Mouse (Mus musculus): ENCODE measurements around the gene Rai14.

The Rai14 gene

GRCm38 (mm10) chr15:10690219-10690618, 24.2 kb downstream of the Rai14 start:
- DNase-seq (ENCODE audit: low read depth, low spot score): no peak

GRCm38 (mm10) chr15:10689304-10689703, 25.1 kb downstream of the Rai14 start:
- no peak for DNase-seq (ENCODE audit: low read depth, low spot score)

GRCm38 (mm10) chr15:10688686-10689085, 25.7 kb downstream of the Rai14 start:
- no peak for DNase-seq (ENCODE audit: low read depth, low spot score)

DNA sequence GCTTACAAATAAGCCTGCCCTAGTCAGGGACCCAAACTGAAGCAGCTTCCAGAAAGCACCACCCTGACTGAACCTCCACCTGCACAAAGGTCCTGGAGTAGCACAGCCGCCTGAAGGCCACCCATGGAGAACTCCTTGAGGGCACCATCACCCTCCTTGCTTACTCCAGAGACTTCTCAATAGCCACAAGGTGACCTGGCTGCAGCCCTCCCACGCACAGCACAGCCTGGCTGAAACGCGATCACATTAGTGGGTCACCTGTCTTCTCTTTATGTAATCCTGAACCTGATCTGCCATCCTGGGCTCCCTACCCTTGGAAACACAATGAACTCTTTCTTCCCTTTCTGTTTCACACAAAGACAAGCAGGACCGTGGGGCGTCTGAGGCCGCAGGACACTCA, 27.1 kb downstream of the Rai14 start:
- no peak for DNase-seq (ENCODE audit: low read depth, low spot score)

- no peak for DNase-seq (ENCODE audit: low read depth, low spot score)
Measured at GRCm38 (mm10) chr15:10685692-10686430, 28.6 kb downstream of the Rai14 start.

DNA sequence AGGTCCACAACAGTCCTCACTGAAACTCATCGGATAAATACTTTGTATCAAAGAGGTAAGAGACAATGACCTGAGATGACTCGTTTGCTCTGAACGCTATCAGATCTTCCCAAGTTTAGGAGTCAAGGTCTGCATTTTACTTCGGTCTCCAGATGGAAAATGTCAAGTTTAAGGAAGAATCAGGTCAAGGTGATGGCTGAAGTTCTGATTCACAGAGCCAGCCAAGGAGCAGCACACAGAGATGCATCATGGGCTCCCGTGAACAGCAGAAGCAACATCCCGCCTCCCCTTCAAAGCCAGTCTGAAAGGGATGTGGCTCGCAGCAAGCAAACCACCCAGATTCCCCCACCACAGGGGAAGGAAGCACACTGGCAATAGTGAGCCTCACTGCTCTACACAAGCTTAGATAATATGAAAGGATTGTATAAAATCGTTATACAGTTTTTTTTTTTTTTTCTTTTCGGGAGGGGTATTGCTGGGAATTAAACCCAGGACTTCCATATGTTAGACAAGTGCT, 30.7 kb downstream of the Rai14 start:
- no peak for DNase-seq (ENCODE audit: low read depth, low spot score)

DNA sequence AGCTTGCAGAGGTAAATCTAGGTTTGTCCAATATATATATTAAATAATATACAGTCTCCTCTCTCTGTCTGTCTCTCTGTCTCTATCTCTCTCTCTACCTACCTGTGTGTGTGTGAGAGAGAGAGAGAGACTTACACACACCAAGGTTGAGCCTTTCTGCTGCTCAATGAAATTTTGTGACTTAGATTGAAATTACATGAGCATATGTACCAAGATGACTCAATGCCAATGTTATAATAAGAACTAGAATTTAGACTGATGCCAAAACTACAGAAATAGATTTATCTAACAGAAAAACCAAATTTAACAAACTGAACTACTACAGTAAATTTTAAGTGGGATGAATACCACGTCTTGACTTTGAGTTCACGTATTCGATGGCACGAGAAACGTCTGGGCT, 33.9 kb downstream of the Rai14 start:
- DNase-seq (ENCODE audit: low read depth, low spot score): no peak

GRCm38 (mm10) chr15:10679571-10679970, 34.9 kb downstream of the Rai14 start:
- DNase-seq (ENCODE audit: low read depth, low spot score): no peak

GRCm38 (mm10) chr15:10675801-10676200, 38.6 kb downstream of the Rai14 start:
- no peak for DNase-seq (ENCODE audit: low read depth, low spot score)

- no peak for DNase-seq (ENCODE audit: low read depth, low spot score)
Measured at GRCm38 (mm10) chr15:10672880-10673279, 41.5 kb downstream of the Rai14 start.

- no peak for DNase-seq (ENCODE audit: low read depth, low spot score)
Measured at GRCm38 (mm10) chr15:10671868-10672267, 42.6 kb downstream of the Rai14 start.

- no peak for DNase-seq (ENCODE audit: low read depth, low spot score)
Measured at GRCm38 (mm10) chr15:10670107-10670506, 44.3 kb downstream of the Rai14 start.

DNA sequence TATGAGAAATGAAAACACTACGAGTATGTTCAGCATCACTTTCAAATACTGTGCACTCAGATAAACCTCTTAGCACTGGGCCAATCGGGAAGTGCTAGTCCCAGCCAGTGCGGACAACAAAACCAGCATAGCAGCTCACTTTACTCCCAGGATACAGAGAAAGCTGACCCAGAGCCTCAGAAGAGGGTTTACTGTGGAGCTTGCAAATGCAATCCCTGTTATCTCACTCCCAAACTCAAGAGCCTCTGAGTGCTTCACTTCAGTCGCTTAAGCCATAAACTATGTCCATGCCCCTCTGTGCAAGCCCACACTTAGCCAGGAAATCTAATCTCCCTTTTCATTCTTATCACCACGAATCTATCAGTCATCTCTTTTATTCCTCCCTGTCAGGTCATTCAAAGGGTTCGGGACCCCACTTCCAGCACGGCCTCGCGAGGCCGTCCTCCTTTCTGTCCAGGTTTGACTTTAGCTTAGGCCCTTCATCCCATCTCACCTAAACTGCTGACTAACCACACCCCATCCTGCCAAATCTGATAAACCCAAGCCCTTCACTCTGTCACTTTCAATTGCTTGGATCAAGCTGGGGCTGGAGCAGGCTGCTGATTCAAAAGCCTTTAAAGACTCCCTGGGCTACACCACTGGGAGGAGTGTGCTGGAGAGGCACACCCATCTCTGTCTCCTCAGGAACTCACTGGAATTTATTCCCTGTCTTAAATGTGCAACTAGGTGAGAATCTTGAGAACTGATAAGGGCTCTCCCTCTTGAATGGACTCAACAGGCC, 46.1 kb downstream of the Rai14 start:
- no peak for DNase-seq (ENCODE audit: low read depth, low spot score)

DNA sequence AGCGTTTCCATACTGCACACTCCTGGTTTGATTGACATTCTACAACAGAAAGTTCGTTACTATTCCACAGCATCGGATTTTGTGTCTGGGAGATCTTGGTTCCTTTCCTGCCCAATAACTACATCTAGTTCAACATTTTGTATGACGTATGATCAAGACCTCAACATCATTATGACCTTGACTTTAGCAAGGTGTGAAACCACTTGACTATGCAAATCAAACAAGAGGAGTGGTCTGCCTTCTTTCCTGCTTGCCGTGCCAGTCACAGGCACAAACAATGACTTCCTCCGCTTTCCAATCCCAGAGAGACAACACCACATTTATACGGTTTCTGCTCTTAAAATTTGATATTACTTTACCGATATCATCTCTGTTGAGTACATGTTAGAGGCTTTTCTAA, 48.6 kb downstream of the Rai14 start:
- no peak for DNase-seq (ENCODE audit: low read depth, low spot score)

- no peak for DNase-seq (ENCODE audit: low read depth, low spot score)
Measured at GRCm38 (mm10) chr15:10664529-10664898, 49.9 kb downstream of the Rai14 start.

GRCm38 (mm10) chr15:10663793-10664528, 50.5 kb downstream of the Rai14 start:
- DNase-seq (ENCODE audit: low read depth, low spot score): no peak

GRCm38 (mm10) chr15:10661961-10662606, 52.3 kb downstream of the Rai14 start:
- no peak for DNase-seq (ENCODE audit: low read depth, low spot score)

DNA sequence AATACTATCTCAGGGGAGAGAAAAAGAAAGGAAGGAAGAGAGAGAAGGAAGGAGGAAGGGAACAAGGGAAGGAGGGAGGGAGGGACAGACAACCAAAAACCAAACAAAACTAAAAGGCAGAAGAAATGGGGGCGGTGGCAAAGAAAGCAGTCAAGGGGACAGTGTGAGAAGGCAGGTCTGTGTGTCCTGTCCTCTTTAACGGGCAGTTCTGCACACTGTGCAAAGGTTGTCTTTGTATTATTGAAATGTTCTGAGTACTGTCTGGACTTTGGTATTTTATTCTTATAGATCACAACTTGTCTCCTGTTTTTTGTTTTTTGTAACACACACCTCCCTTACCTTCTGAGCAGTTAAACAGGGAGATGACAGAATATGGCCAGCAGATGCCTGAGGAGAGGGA, 55.6 kb downstream of the Rai14 start:
- no peak for DNase-seq (ENCODE audit: low read depth, low spot score)

DNA sequence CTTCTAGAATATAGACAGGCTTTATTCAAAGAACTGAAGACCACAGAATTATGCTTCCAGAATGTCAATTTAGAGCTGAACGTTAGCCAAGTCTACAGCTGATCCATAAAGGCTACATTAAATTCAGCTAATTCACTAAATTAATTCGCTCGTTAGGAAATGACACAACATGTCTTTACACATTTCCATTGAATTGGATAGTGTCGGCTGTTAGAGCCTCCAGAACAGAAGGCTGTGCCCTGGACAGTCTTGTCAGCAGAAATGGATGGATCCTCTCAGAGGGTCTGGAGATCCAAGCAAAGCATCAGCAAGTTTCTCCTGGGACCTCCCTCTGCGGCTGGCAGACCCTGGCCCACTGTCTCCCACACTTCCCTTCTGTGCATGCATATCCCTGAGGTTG, 58.3 kb downstream of the Rai14 start:
- no peak for DNase-seq (ENCODE audit: low read depth, low spot score)

GRCm38 (mm10) chr15:10655151-10655905, 59.1 kb downstream of the Rai14 start:
- no peak for DNase-seq (ENCODE audit: low read depth, low spot score)

GRCm38 (mm10) chr15:10654696-10655095, 59.7 kb downstream of the Rai14 start:
- DNase-seq (ENCODE audit: low read depth, low spot score): no peak

Data from embryo, embryonic 11.5 days (tissue).